Mouse (Mus musculus) stomach, postnatal 0 days (tissue): ENCODE results near the gene Shld2. TPM values are rescaled to one million over a fixed set of nuclear protein-coding genes. Genes with fewer than 3 reads are reported as not detected.
A peak's percentile ranks its signal among the peaks of the same experiment; 100 is the strongest.
"Not testable (repeated sequence)": the region's sequence is repeated elsewhere in the genome, so short reads cannot be mapped to it uniquely, and the experiment has no call there.

Experiments used
- ATAC-seq: fragments of 200-750 bp; cut with Nextera tagmentation; 2 replicates; pipeline ENCODE4 v1.8.0; 2017; ENCODE audit not compliant: low FRiP score, low TSS enrichment
- DNase-seq: peaks from one replicate; pipeline ENCODE4 v3.0.0-alpha.2; 2016; ENCODE audit warnings: low spot score
- H3K27ac ChIP-seq: fragments of 300-500 bp; sonication (generic); replicated peaks from 2 replicates; pipeline ENCODE4 v1.5.1; 2014; ENCODE audit warnings: mild to moderate bottlenecking, control low read depth
- H3K27me3 ChIP-seq: fragments of 300-500 bp; sonication (generic); 2 replicates; pipeline ENCODE4 v1.6.1; 2014; ENCODE audit warnings: low read length; ENCODE audit not compliant: control insufficient read depth, insufficient read depth
- H3K36me3 ChIP-seq: fragments of 300-500 bp; sonication (generic); 2 replicates; pipeline ENCODE4 v1.6.1; 2014; ENCODE audit warnings: low read length, mixed read lengths; ENCODE audit not compliant: control insufficient read depth, insufficient read depth
- H3K4me1 ChIP-seq: fragments of 300-500 bp; sonication (generic); replicated peaks from 2 replicates; pipeline ENCODE4 v1.6.1; 2014; ENCODE audit warnings: antibody characterized with exemption; ENCODE audit not compliant: control insufficient read depth, insufficient read depth
- H3K4me2 ChIP-seq: fragments of 300-500 bp; sonication (generic); replicated peaks from 2 replicates; pipeline ENCODE4 v1.6.1; 2014; ENCODE audit warnings: low read depth, mild to moderate bottlenecking, control low read depth, moderate library complexity
- H3K4me3 ChIP-seq: fragments of 300-500 bp; sonication (generic); 2 replicates; pipeline ENCODE4 v1.5.1; 2014; ENCODE audit warnings: low read depth, low read length, control low read depth
- H3K9ac ChIP-seq: fragments of 300-500 bp; sonication (generic); 2 replicates; pipeline ENCODE4 v1.6.1; 2014; ENCODE audit warnings: mild to moderate bottlenecking, low read length, control low read depth, mixed read lengths
- H3K9me3 ChIP-seq: fragments of 300-500 bp; sonication (generic); 2 replicates; pipeline ENCODE4 v1.6.1; 2016; ENCODE audit warnings: low read length; ENCODE audit not compliant: control insufficient read depth
- CTCF ChIP-seq: IDR thresholded peaks from 2 replicates; pipeline ENCODE4 v1.5.1; 2016; ENCODE audit warnings: antibody characterized with exemption, low read depth, mild to moderate bottlenecking, moderate library complexity
- EP300 ChIP-seq: optimal IDR thresholded peaks from 2 replicates; pipeline ENCODE3; 2016; ENCODE audit warnings: antibody characterized with exemption
- WGBS: fragments of 180-500 bp; shearing (Covaris S2); extraction: QIAGEN DNeasy Blood & Tissue Kit; methylation state at CpG from one replicate; pipeline ENCODE4 v1.1.7; 2014; 5-methylcytosine and 5-hydroxymethylcytosine counted together
- polyA plus RNA-seq: library from polyadenylated mRNA; unstranded; fragments of >200 nt; fragmentation: Nextera tagmentation; extraction: Ambion mirVana; gene quantifications from 2 replicates; pipeline ENCODE4 v1.2.1, GENCODE M21; 2015

The Shld2 gene
- polyA plus RNA-seq, 1 experiment from 2014 or later, result 4.1 TPM

DNA sequence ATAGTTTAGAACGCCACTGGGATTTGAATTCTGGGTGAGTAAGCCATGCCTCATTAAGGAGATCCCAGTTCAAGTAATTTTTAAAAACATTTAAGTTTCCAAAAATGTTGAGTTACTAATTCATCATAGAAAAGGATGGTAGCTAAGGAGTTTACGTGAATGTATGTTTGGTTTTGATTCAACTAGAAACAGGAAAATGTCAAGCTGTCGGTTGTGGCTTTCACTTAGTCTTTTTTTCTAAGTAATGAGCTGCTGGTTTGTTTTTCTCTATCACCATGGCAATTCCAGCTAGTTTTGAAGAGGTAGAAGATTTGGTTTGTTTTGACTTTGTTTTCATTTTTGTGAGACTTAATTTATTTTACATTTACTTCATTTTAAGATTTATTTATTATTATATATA, 7.1 kb upstream of the Shld2 start:
- no peak for ATAC-seq
- 56% methylated on average over 3 of the region's 3 CpGs for WGBS
- Histone ChIP-seq H3K4me1 (0 out of 2 replicates have a peak, but pooled peaks cover 2% of the 10 kb centered on the region), H3K9ac (no peak overlapping the region), H3K27ac (no peak overlapping the region), H3K9me3 (no peaks in the 10 kb centered on the region), H3K36me3 (no peaks in the 10 kb centered on the region), H3K4me3 (no peak overlapping the region), H3K27me3 (no peaks in the 10 kb centered on the region), H3K4me2 (no peak overlapping the region)
- no peak for DNase-seq
- no peak for TF ChIP-seq EP300
- TF ChIP-seq CTCF, result no peak

DNA sequence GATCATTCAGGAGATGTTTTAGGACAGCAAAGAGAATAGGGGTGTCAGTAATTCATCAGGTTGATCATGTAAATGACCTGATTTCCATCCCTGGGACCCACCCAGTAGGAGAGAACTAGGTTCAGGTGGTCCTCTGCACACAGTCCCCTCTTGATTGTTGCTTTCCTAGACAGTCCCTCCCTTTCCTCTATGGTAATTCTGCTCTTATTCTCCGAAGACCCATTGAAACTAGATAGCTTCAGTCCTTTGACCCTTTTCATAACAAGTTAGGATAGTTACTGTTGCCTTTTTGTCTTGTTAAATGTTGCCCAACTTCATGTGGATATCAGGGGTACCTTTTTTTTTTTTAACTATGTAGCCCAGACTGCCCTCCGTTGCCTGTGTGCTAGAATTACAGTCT, 6.1 kb upstream of the Shld2 start:
- Histone ChIP-seq H3K4me3 (no peak overlapping the region), H3K27ac (no peak overlapping the region), H3K9me3 (no peaks in the 10 kb centered on the region), H3K9ac (no peak overlapping the region), H3K4me2 (no peak overlapping the region), H3K36me3 (no peaks in the 10 kb centered on the region), H3K27me3 (no peaks in the 10 kb centered on the region), H3K4me1 (0 out of 2 replicates have a peak, but pooled peaks cover 2% of the 10 kb centered on the region)
- TF ChIP-seq EP300 (no peak), CTCF (no peak)
- ATAC-seq, result no peak
- WGBS, result 91% methylated on average over 2 of the region's 2 CpGs
- no peak for DNase-seq

DNA sequence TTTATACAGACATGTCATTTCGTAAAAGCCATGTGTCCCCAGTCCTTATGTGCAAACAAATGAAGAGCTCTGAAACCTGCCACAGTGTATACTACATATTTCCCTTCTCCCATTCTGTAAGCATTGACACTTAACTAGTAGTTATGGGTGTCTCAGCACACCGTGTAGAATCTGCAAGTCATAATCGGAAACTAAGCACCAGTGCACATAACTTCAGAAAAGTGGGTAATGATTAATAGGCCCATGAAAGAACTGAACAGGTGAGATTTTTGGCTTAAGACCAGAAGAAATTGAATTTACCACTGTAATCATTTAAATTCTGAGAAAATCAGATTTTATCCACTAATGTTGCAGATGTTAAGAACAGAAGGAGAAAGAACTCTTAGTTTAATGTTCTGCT, 4.5 kb upstream of the Shld2 start:
- ATAC-seq (no peak), DNase-seq (no peak)
- H3K4me3 ChIP-seq, result no peak overlapping the region
- no peaks in the 10 kb centered on the region for H3K36me3 ChIP-seq
- H3K4me2 ChIP-seq, result no peak overlapping the region
- H3K27ac ChIP-seq, result no peak overlapping the region
- 0 out of 2 replicates have a peak, but pooled peaks cover 2% of the 10 kb centered on the region for H3K4me1 ChIP-seq
- no peaks in the 10 kb centered on the region for H3K9me3 ChIP-seq
- TF ChIP-seq CTCF (no peak), EP300 (no peak)
- 38% methylated on average over 3 of the region's 3 CpGs for WGBS
- H3K9ac ChIP-seq, result no peak overlapping the region
- no peaks in the 10 kb centered on the region for H3K27me3 ChIP-seq

DNA sequence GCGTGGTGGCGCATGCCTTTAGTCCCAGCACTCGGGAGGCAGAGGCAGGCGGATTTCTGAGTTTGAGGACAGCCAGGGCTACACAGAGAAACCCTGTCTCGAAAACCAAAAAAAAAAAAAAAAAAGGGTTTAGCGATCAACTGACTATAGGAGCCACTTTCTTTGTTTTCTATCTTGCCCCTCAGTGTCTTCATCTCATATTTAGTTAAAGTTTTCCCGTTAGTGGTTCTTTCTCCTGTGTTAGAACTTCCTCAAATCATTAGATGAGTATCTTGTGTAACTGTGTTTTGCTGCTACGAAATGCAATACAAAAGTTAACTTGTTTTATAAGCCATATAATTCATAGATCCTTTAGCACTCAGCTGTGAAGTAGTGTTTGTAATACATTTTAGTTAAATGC, 4.1 kb upstream of the Shld2 start:
- WGBS, result 84% methylated on average over 8 of the region's 8 CpGs
- H3K27ac ChIP-seq, DNase-seq, H3K9me3 ChIP-seq, H3K4me3 ChIP-seq, H3K9ac ChIP-seq, ATAC-seq, H3K4me2 ChIP-seq, H3K36me3 ChIP-seq, H3K4me1 ChIP-seq, H3K27me3 ChIP-seq: not testable (repeated sequence)

DNA sequence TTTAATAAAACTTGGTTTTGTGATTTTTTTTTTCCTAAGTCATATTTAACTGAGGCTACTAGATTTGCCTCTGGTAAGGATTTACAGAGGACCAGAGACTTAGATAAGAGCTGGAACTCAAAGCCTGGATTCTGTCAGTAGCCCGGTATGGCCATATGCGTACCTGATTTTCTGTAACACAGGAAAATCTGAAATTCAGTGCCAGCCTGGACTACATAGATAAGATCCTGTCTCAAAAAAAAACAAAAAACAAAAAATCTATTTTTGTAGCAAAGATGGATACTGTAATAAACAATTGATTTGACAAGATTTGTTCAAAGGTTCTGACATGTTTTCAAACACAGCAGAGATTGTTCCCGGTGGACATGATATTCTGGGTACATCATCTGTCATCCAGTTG, 3.3 kb upstream of the Shld2 start:
- H3K4me2 ChIP-seq, result no peak overlapping the region
- no peaks in the 10 kb centered on the region for H3K27me3 ChIP-seq
- 66% methylated on average over 3 of the region's 3 CpGs for WGBS
- TF ChIP-seq EP300, result no peak
- no peak for TF ChIP-seq CTCF
- no peak overlapping the region for H3K27ac ChIP-seq
- no peaks in the 10 kb centered on the region for H3K36me3 ChIP-seq
- DNase-seq (no peak), ATAC-seq (no peak)
- no peak overlapping the region for H3K9ac ChIP-seq
- 0 out of 2 replicates have a peak, but pooled peaks cover 2% of the 10 kb centered on the region for H3K4me1 ChIP-seq
- H3K4me3 ChIP-seq, result no peak overlapping the region
- no peaks in the 10 kb centered on the region for H3K9me3 ChIP-seq

- peak overlapping the region; percentile 94 for H3K4me3 ChIP-seq
- ATAC-seq, result no peak
- H3K36me3 ChIP-seq, result no peaks in the 10 kb centered on the region
- WGBS, result 21% methylated on average over 5 of the region's 6 CpGs
- TF ChIP-seq CTCF (no peak), EP300 (no peak)
- 0 out of 2 replicates have a peak, but pooled peaks cover 2% of the 10 kb centered on the region for H3K4me1 ChIP-seq
- peak; percentile 19 for DNase-seq
- no peak overlapping the region for H3K27ac ChIP-seq
- no peaks in the 10 kb centered on the region for H3K9me3 ChIP-seq
- no peak overlapping the region for H3K9ac ChIP-seq
- H3K4me2 ChIP-seq, result peak overlapping the region; percentile 72
- no peaks in the 10 kb centered on the region for H3K27me3 ChIP-seq
Measured at GRCm38 (mm10) chr14:34312339-34313048, 2.2 kb upstream of the Shld2 start.
